In the genomic region with DNA sequence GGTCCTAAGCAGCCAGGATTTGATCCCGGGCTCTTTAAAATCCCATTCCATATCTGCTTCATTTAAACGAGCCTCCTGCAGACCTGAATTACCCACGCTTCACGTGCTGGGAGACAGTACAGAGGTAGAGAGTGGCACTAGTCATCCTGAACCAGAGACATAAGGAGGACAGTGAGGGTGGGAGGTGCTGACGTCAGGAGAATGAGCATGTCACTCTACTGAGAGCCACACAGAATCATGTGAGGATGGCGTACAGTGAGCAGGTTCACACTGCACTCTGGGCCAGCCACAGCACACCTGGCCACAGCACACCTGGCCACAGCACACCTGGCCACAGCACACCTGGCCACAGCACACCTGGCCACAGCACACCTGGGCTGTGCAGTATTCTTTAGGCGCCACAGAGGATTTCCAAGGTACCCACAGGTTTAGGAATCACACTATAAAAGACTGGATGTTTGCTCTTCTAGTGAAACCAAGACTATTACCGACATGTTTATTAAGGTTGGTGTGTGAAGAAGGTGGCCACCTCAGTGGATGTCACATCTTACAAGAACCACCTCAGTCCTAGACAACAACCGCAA, we compare ENCODE assay signal across 20 mouse cellular contexts.
DNase-seq lines count a peak whose midpoint lies in the region; ATAC-seq lines count a peak whose summit lies in the region.
"Had no signal": no experiment of that assay in that cellular context is flagged by ENCODE, and none has a peak within 500 bp of the region (broad histone marks: within the 10 kb centered on the region; RNA-seq: fewer than 3 reads in every experiment).

No protein-coding gene starts in this region.

- no peaks in the 10 kb centered on the region for H3K27me3 ChIP-seq in heart, embryonic 15.5 days
- no peaks in the 10 kb centered on the region for H3K27me3 ChIP-seq in neural tube, embryonic 13.5 days
- H3K27me3 ChIP-seq in neural tube, embryonic 15.5 days (replicated peaks), result no peaks in the 10 kb centered on the region
- H3K27me3 ChIP-seq: embryonic facial prominence, embryonic 15.5 days; forebrain, embryonic 15.5 days; liver, embryonic 15.5 days; lung, embryonic 15.5 days had no signal

- H3K4me3 ChIP-seq in heart, embryonic 15.5 days, result no peak overlapping the region
- H3K4me3 ChIP-seq in neural tube, embryonic 13.5 days, result no peak overlapping the region
- no peak overlapping the region for H3K4me3 ChIP-seq in neural tube, embryonic 15.5 days (replicated peaks)
- H3K4me3 ChIP-seq: embryonic facial prominence, embryonic 15.5 days; forebrain, embryonic 15.5 days; limb, embryonic 10.5 days; liver, embryonic 15.5 days; lung, embryonic 15.5 days had no signal

- no peaks in the 10 kb centered on the region for H3K9me3 ChIP-seq in heart, embryonic 15.5 days (replicated peaks)
- H3K9me3 ChIP-seq in neural tube, embryonic 13.5 days, result no peaks in the 10 kb centered on the region
- no peaks in the 10 kb centered on the region for H3K9me3 ChIP-seq in neural tube, embryonic 15.5 days (replicated peaks)
- H3K9me3 ChIP-seq: embryonic facial prominence, embryonic 15.5 days; forebrain, embryonic 15.5 days; limb, embryonic 10.5 days; liver, embryonic 15.5 days; lung, embryonic 15.5 days had no signal

- intact Hi-C loops in heart, postnatal 36 days (cut with DNase I), result no loop called here

- 70% methylated on average over 9 of the region's 9 CpGs for WGBS in heart, embryonic 15.5 days
- WGBS in neural tube, embryonic 13.5 days, result 89% methylated on average over 9 of the region's 9 CpGs
- whole genome bisulfite sequencing in neural tube, embryonic 15.5 days, result 85% methylated on average over 9 of the region's 9 CpGs

- peak; percentile 32 to 34 for DNase-seq in frontal cortex, postnatal 36 days (ENCODE audit: low spot score in 2 of 2)
- no peak for DNase-seq in frontal cortex, postnatal 10 days (ENCODE audit: low spot score in 2 of 2)
- no peak for DNase-seq in heart, postnatal 36 days
- peak; percentile 19 to 65 for DNase-seq in right cerebral cortex, postnatal 36 days (ENCODE audit: low spot score in 2 of 2)
- no peak for DNase-seq in urinary bladder, adult 18-20 months (ENCODE audit: low spot score in 2 of 2)
- DNase-seq: adrenal gland, postnatal 14 days; cerebellum, adult 9-10 months; heart, postnatal 4 days; liver had no signal

- ATAC-seq in heart, embryonic 15.5 days (replicated peaks; ENCODE audit: insufficient number of reproducible peaks, insufficient read depth, low FRiP score, low read depth), result no peak
- ATAC-seq in neural tube, embryonic 13.5 days (ENCODE audit: low read depth), result peak; percentile 61; the same call in 1 of the 2 replicates
- ATAC-seq in neural tube, embryonic 15.5 days (ENCODE audit: low FRiP score), result no peak
- ATAC-seq: forebrain, embryonic 15.5 days; inflammation-experienced regulatory T-cells, adult 6 months had no signal

- 0 out of 2 replicates have a peak overlapping the region, but pooled peaks have one; percentile 56 for H3K27ac ChIP-seq in heart, embryonic 15.5 days
- H3K27ac ChIP-seq in neural tube, embryonic 13.5 days (replicated peaks), result no peak overlapping the region
- no peak overlapping the region for H3K27ac ChIP-seq in neural tube, embryonic 15.5 days (replicated peaks)
- H3K27ac ChIP-seq: embryonic facial prominence, embryonic 15.5 days; forebrain, embryonic 15.5 days; hindbrain, embryonic 14.5 days; limb, embryonic 10.5 days; liver, embryonic 15.5 days; lung, embryonic 15.5 days; stomach, postnatal 0 days had no signal

- peaks cover 24% of the 10 kb centered on the region for H3K36me3 ChIP-seq in heart, embryonic 15.5 days
- H3K36me3 ChIP-seq in neural tube, embryonic 13.5 days, result peaks cover 57% of the 10 kb centered on the region
- H3K36me3 ChIP-seq in neural tube, embryonic 15.5 days, result peaks cover 35% of the 10 kb centered on the region

- H3K4me1 ChIP-seq in heart, embryonic 15.5 days (replicated peaks), result peaks cover 40% of the 10 kb centered on the region
- H3K4me1 ChIP-seq in neural tube, embryonic 13.5 days (replicated peaks), result peaks cover 33% of the 10 kb centered on the region
- peaks cover 21% of the 10 kb centered on the region for H3K4me1 ChIP-seq in neural tube, embryonic 15.5 days
- H3K4me1 ChIP-seq: embryonic facial prominence, embryonic 15.5 days; limb, embryonic 10.5 days; liver, embryonic 15.5 days; lung, embryonic 15.5 days had no signal

- no peak overlapping the region for H3K9ac ChIP-seq in heart, embryonic 15.5 days
- no peak overlapping the region for H3K9ac ChIP-seq in neural tube, embryonic 13.5 days
- no peak overlapping the region for H3K9ac ChIP-seq in neural tube, embryonic 15.5 days (replicated peaks)
- H3K9ac ChIP-seq: embryonic facial prominence, embryonic 15.5 days; forebrain, embryonic 15.5 days; hindbrain, embryonic 14.5 days; liver, embryonic 15.5 days; lung, embryonic 15.5 days had no signal

- no peak overlapping the region for H3K4me2 ChIP-seq in heart, embryonic 15.5 days
- no peak overlapping the region for H3K4me2 ChIP-seq in neural tube, embryonic 13.5 days
- H3K4me2 ChIP-seq in neural tube, embryonic 15.5 days, result no peak overlapping the region
- H3K4me2 ChIP-seq: embryonic facial prominence, embryonic 15.5 days; forebrain, embryonic 15.5 days; hindbrain, embryonic 14.5 days; liver, embryonic 15.5 days; lung, embryonic 15.5 days had no signal

Comparison
In these comparisons a context has a peak if more than half of its experiments do, and no peak if none do; other contexts are left out.
1. DNase-seq: peak in frontal cortex, postnatal 36 days (2 of 2) and right cerebral cortex, postnatal 36 days (2 of 2); none in frontal cortex, postnatal 10 days (0 of 2), heart, postnatal 36 days (0 of 2) and urinary bladder, adult 18-20 months (0 of 2).